Mouse (Mus musculus): ENCODE results near the gene Scgb1a1.
"Not testable (repeated sequence)": the region's sequence is repeated elsewhere in the genome, so short reads cannot be mapped to it uniquely, and the experiment has no call there.

Gene Scgb1a1

GRCm38 (mm10) chr19:9087821-9088220 lies at the start of gene Scgb1a1:
Scgb1a1 (minus strand) TSS chr19:9087958.
- DNase-seq (ENCODE audit: extremely low spot score, low spot score): no peak

- no peak for DNase-seq (ENCODE audit: extremely low spot score, low spot score)
These were observed 49.4 kb upstream of the Scgb1a1 start for GRCm38 (mm10) chr19:9137159-9137558.

- DNase-seq (ENCODE audit: extremely low spot score, low spot score): peak; percentile 89
These were observed 48.0 kb upstream of the Scgb1a1 start, which contains the start of gene Asrgl1 for GRCm38 (mm10) chr19:9135512-9136331. Asrgl1 (minus strand) TSS chr19:9135636.

- DNase-seq (ENCODE audit: extremely low spot score, low spot score): no peak
These were observed 47.2 kb upstream of the Scgb1a1 start for GRCm38 (mm10) chr19:9134746-9135511.

- no peak for DNase-seq (ENCODE audit: extremely low spot score, low spot score)
These were observed 42.2 kb upstream of the Scgb1a1 start for GRCm38 (mm10) chr19:9129996-9130395.

GRCm38 (mm10) chr19:9128499-9129194 lies 40.9 kb upstream of the Scgb1a1 start:
- no peak for DNase-seq (ENCODE audit: extremely low spot score, low spot score)

- DNase-seq (ENCODE audit: extremely low spot score, low spot score): not testable (repeated sequence)
These were observed 36.2 kb upstream of the Scgb1a1 start for GRCm38 (mm10) chr19:9123986-9124385.

- DNase-seq (ENCODE audit: extremely low spot score, low spot score): no peak
These were observed 34.6 kb upstream of the Scgb1a1 start for GRCm38 (mm10) chr19:9122390-9122789.

GRCm38 (mm10) chr19:9119655-9120425 lies 32.1 kb upstream of the Scgb1a1 start:
- DNase-seq (ENCODE audit: extremely low spot score, low spot score): no peak

GRCm38 (mm10) chr19:9117275-9117674 lies 29.5 kb upstream of the Scgb1a1 start:
- no peak for DNase-seq (ENCODE audit: extremely low spot score, low spot score)

- DNase-seq (ENCODE audit: extremely low spot score, low spot score): no peak
These were observed 28.5 kb upstream of the Scgb1a1 start for GRCm38 (mm10) chr19:9116268-9116667.

- no peak for DNase-seq (ENCODE audit: extremely low spot score, low spot score)
These were observed 24.3 kb upstream of the Scgb1a1 start for GRCm38 (mm10) chr19:9112043-9112442.

- peak; percentile 34 for DNase-seq (ENCODE audit: extremely low spot score, low spot score)
These were observed 22.6 kb upstream of the Scgb1a1 start for GRCm38 (mm10) chr19:9110182-9110869.

- DNase-seq (ENCODE audit: extremely low spot score, low spot score): no peak
These were observed 20.8 kb upstream of the Scgb1a1 start for GRCm38 (mm10) chr19:9108536-9108935.

GRCm38 (mm10) chr19:9107379-9107755 lies 19.6 kb upstream of the Scgb1a1 start:
- no peak for DNase-seq (ENCODE audit: extremely low spot score, low spot score)

GRCm38 (mm10) chr19:9106751-9107378 lies 19.1 kb upstream of the Scgb1a1 start:
- no peak for DNase-seq (ENCODE audit: extremely low spot score, low spot score)

- peak; percentile 24 for DNase-seq (ENCODE audit: extremely low spot score, low spot score)
These were observed 18.3 kb upstream of the Scgb1a1 start for GRCm38 (mm10) chr19:9106096-9106495.

GRCm38 (mm10) chr19:9105101-9105685 lies 17.4 kb upstream of the Scgb1a1 start:
- DNase-seq (ENCODE audit: extremely low spot score, low spot score): no peak

GRCm38 (mm10) chr19:9103986-9104385 lies 16.2 kb upstream of the Scgb1a1 start:
- no peak for DNase-seq (ENCODE audit: extremely low spot score, low spot score)

GRCm38 (mm10) chr19:9101062-9101457 lies 13.3 kb upstream of the Scgb1a1 start:
- no peak for DNase-seq (ENCODE audit: extremely low spot score, low spot score)
